Mouse (Mus musculus): ENCODE results near the gene Zfp13.
"Not testable (repeated sequence)": the region's sequence is repeated elsewhere in the genome, so short reads cannot be mapped to it uniquely, and the experiment has no call there.

The Zfp13 gene

DNA sequence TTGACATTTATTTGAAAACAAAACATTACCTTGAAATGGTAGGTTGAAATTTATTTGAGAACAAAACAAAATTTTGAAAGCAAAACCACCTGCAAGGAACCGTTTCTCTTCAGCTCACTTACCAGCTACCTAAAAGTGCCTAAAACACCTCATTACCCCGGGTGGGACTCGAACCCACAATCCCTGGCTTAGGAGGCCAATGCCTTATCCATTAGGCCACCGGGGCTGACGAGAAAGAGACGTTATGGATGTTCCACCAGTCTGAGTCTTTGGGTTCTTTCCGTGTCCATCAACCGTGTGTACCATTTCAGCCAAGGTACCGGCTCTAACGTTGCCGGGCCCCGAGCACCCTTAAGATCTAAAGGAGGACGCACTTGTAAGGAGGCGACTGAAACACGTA lies 50.7 kb downstream of the Zfp13 start:
- DNase-seq, result peak; percentile 92

DNA sequence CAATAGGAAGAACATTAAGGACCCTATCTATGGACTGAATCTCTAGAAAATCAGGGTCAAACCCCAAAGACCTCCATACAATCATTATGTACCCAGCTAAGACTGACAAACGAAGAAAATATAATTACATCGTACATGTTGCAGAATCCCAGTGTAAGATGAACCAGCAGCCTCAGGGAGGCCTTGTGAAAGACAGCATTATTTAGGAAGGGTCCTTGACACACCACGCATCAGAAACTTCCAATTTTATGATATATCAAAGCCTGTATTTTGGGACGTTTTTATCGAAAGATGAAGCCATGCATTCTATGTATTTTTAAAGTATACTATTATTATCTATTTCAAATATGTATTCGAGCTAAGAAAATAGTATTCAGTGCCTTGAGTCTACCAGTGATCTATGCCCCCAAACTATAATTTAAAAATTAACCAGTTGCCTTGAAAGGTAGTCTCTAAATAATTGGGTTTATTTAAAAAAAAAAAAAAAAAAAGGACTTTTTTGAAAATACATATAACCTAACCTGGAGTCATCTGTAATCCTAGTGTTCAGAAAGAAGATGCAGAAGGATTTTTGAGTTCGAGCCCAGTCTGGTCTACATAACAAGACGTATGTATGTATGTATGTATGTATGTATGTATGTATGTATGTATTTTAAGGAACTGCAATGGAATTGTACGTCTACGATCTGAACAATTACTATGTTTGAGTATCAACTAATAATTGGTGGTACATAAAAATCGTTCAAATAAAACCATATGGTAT lies 51.4 kb downstream of the Zfp13 start:
- DNase-seq, result peak; percentile 51

DNA sequence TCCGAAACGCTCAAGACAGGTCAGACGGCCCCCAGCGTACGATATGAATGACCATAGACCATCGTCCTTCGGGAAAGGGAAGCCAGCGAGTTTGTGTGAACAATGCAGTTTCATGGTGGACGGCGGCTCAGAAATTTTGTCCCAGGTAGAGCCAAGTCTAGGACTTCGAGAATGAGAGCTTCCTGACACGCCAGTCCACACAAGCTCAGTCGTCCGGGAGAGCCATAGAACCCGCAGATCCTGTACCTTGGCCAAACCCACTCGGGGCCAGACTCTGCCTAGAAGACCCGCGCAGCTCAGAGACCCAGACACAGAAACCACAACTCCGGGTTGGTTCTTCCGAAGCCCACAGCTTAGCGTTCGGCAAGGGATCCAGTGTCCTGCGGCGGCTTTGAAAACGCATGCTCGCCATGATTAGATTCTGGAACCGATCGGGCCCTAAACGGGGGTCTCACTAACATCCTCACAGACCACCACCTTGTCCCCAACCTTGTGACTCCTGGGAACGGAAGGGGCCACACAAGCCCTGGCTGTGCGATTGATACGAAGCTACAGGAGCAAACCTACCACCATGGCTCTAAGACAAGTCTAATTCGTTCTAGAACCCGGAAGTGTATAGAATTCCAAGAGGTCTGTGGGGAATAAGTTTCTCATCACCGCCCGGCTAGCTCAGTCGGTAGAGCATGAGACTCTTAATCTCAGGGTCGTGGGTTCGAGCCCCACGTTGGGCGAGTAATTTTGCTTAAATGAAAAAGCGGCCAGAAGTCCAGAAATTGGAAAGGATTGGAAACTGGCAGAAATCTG lies 52.4 kb downstream of the Zfp13 start:
- DNase-seq, result peak; percentile 90

DNA sequence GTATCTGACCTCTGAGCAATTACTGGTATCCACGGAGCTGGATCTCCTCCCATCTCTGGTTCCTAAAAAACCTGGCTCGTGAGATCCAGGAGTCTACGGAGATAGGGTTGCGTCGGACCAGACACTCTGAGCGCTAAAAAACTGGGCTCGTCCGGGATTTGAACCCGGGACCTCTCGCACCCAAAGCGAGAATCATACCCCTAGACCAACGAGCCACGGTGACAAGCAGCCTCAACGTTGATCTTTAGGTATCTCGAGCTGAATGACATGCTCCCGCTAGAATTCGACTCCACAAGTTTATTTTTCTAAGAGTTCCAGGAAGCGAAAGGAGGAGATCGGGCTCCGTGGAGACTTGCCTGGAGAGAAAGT lies 53.0 kb downstream of the Zfp13 start:
- peak; percentile 87 for DNase-seq

DNA sequence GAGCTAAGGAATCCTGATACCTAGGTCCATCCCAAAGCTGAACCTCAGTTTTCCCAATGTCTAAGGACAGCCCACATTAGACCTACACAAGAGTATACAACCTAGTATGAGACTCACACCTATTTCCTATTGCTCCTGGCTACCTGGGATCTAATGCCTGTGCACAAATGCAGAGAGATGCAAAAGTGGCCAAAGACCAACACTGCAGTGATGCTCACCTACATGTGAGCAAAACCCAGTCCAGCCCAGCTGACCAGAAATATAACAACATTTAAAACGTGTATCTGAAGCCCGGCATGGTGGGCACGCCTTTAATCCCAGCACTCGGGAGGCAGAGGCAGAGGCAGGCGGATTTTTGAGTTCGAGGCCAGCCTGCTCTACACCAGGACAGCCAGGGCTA lies 53.4 kb downstream of the Zfp13 start:
- DNase-seq, result peak; percentile 51

DNA sequence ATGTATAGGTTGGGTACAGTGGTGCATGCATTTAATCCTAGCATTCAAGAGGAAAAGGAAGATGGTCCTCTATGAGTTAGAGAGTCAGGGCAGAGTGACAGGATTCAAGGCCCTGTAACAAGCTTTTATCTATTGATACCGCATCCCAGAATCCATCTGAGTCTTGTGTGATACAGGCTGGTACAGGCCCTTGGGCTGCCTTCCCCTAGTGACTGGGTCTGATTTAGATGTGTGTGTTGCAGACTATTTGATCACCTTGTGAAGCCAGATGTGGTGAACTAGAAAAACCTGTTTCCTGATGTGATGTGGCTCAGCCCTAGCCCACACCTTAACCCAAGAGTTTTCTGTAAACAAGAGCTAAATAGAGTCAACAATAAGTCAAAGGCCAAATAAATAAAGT lies 54.5 kb downstream of the Zfp13 start:
- DNase-seq, result peak; percentile 25

DNA sequence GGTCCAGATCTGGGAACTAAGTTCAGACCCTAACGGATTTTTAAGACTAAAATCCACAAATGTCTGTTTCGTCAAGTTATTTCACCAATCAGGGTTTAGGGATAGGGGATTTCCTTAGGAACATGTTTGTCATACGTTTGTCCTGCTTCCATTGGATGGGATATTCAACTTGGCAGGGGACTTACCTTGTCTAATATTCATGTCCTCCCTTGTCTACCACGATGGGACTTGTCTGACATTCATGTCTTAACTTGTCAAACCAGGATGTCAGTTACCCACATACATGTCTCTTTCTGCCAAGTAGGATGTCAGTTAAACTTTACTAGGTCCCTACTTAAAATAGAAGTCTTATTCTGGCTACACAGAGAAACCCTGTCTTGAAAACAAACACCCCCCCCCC lies 55.3 kb downstream of the Zfp13 start:
- peak; percentile 21 for DNase-seq

DNA sequence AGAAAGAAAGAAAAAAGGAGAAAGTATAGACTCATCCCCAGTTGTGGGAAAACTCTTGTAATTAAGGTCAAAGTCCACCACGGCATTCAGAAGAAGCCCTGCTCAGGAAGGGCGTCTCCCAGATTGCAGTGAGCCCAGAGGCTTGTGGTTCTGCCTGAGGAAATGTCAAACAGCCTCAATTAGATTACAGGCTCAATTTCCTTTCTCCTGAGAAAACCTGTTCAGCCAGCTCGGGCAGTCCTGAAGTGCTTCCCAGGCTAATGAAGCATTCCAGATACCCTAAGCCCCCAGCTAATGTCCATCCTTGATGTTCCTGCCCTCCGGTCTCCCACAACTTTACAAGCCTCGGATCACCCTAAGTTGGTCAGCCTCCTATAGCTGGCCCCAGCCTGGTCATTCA lies 56.0 kb downstream of the Zfp13 start:
- DNase-seq, result no peak

DNA sequence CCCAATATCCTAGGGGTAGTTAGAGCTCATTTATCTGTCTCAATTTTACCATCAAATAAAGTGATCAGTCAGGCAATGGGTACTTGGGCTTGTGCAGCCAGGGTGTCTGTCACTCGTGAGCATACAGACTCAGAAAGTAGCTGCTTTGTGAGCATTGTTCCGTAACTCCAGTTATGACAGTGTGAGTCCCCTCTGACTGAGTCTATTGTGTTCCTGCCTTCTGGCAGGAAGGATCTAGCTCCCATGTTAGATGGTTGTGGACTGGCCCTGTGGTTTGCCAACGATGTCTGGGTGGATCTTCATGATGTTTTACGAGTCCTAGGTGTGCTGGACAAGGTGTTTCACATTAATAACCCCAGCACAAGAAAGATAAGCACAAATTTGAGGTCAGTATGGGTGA lies 56.5 kb downstream of the Zfp13 start:
- peak; percentile 9 for DNase-seq

DNA sequence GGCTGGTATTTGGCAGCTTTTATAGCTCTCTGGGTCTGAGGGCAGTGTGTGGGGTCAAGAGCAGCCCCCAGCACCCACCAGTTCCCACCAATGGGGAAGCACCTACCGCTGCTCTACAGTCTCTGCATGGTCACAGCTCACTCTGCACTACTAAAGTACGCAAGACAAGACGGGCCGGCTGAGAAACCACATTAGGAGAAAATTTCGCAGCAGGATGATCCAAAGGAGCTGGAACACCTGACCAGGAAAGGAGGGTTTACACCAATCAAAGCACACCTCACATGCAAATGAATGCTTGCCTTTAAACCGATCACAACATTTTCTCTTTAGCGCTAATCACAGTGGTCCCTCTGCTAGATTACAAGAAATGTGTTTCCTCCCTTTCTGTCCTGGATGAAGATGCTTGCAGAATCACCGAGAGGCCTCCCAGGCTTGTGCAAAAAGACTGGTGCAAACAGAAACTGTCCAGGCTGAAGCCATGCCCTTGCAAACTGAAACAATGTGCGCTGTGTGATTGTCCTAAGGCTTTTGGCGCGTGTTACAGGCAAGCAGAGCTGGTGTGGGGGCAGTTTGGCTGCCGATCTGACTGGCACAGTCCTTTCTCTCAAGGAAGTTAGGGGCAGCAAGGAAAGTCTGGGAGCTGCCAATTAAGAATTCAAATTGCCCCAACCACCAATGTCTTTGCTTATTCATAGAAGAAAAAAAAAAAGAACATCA lies 57.1 kb downstream of the Zfp13 start:
- peak; percentile 10 for DNase-seq

DNA sequence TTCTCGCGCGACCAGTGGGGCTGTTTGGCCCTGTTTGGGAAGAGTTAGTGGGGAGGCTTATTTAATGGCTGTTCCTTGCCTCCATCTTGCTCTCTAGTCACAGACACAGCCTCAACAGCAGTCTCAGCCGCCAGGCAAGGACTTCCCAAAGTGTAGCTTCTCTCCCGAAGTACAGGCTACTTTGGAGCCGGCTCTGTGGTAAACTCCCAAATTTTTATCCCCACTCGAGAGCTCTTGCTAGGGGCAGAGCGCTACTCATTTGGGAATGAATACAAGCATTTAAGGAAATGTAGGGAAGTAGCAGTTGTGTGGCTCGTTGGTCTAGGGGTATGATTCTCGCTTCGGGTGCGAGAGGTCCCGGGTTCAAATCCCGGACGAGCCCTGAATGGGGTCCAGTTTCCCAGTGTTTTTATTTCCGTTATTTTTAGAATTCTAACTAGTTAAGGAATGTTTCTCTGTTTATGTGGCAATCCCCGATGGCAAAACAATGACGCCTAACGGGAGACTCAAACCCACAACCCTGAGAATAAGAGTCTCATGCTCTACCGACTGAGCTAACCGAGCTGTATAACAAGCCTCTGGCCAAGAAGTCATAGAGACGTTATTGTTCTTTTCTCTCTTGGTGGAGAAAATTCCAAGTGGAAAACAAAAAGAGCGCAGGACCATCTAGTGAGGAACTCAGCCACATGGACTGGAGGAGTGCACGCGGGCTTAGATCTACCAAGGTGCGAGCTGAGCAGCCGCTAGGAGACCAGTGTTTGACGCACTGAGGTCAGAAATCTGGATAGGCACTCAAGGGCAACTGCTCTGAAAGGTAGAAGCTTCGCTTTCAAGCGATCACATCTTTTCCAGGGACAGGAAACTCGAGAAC lies 58.4 kb downstream of the Zfp13 start:
- DNase-seq, result no peak

DNA sequence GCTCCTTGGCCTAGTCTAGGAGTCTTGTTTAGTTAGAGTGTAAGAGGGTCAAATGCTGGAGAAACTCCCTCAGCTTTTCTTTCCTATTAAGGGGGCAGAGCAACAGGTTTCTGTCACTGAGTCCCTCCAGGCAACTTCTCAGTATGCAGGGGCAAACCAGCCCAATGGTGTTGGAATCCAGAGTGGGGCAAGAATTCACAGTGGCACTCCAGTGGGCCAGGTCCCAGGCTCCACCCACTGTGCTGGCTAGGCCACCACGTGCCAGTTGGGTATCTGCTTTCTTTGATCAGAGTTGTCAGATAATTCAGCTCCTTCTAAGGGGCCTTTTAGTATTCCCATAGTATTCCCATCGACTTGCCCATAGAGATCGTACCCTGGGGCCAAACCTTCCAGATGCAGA lies 59.2 kb downstream of the Zfp13 start:
- DNase-seq, result no peak

DNA sequence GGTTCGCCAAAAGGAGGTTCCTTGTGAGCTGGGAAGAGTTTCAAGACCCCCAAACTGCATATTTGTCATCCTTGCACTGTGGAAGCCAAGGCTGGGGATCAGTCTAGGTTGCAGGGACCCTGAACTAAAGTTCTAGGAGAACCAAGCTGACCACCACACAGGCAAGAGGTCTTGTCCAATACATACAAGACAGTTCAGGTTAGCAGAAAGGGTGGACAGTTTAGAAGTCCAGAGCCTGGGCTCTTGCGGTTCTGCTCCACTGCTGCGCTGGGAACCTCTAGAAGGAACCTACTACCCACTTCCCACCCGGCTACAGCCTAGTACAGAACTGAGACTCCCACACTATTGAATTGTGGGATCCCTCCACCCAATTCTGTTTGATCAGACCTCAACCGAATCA lies 59.7 kb downstream of the Zfp13 start:
- no peak for DNase-seq

DNA sequence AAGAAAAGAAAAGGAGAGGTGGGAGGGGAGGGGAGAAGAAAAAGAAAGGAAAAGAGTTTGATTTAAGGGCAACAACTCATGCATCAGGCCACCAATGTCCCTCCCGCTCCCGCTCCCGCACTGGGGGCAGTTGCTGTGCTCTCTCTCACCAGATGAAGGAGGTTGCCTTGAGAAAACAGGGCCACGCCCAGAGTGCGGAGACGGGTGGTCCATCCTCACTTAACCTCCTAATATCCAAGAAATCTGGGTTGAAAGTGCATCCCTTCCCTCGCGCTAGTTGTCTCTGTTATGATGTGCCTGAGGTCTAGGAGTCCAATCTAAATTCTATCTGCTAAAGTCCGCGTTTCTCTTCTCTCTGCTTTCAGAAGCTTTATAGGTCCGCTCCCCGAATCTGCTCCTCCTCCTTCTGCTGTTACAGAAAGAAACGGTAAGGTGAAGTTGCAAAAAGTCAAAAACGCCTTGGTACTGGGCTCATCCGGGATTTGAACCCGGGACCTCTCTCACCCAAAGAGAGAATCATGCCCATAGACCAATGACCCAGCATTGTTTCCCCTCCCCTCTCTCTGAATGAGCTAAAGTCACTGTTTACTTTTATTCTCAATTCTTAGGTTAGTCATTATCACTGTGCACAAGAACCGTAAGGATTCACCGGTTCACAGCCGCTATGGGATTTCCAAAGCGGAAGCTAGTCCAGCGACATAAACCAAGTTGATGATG lies 60.8 kb downstream of the Zfp13 start:
- DNase-seq, result no peak

DNA sequence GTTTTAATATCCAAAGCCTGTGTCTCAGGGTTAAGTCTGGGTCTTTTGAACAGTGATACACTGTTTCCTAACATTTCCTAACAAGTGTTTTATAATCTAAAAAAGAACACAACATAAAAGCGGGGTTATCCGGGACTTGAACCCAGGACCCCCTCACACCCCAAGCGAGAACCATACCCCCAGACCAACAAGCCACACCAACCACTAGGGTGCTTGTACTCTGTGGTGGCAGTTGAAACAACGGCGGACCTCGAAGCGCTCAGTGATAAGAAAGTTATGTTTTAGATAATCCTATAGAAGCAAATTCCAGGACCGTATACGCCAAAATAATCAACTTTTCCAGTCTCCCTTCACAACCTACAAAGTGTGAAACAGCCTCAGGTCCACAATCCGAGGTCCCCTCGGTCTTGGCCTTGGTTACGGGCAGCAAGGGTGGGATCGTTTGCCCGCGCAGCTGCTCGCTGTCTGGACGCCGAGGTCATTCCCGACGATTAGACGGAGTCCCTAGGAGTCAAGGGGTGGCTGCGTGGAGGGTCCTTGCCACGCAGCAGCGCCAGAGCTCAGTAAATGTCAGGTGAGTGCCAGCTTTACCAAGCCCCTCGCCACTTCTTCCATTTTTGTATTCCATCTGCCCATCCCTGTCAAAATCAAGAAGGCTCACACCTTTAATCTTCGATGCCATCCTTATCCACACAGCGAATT lies 61.6 kb downstream of the Zfp13 start:
- DNase-seq, result no peak

DNA sequence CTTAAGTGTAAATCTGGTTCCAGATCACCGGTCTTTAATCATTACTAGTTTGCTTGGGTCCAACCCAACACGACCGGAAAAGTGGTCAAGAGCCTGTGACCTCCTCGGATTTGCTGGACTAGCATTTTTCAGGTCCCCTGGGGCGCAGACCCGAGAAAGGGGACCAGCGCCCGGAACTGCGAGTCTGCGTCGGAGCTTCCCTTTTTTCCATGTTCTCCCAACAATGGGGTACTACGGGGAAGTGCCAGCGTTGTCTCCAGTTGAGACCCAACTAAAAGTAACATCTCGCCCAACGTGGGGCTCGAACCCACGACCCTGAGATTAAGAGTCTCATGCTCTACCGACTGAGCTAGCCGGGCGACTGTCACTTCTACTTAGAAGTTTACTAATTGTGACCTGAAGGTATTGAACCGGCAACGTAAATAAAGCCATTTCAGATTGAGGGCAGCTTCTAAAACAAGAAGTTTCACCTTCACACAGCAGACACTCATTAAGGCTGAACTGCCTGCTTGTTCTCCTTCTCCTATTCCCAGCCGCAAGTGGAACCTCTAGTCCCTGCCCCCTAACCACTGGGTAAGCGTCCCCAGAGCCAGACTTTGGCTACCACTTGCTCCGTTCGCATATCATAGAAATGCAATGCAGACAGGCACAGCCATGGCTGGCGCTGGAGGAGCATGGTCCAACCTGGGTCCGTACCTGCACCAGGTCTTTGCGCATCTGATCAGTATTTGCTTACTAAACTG lies 64.1 kb downstream of the Zfp13 start:
- not testable (repeated sequence) for DNase-seq

DNA sequence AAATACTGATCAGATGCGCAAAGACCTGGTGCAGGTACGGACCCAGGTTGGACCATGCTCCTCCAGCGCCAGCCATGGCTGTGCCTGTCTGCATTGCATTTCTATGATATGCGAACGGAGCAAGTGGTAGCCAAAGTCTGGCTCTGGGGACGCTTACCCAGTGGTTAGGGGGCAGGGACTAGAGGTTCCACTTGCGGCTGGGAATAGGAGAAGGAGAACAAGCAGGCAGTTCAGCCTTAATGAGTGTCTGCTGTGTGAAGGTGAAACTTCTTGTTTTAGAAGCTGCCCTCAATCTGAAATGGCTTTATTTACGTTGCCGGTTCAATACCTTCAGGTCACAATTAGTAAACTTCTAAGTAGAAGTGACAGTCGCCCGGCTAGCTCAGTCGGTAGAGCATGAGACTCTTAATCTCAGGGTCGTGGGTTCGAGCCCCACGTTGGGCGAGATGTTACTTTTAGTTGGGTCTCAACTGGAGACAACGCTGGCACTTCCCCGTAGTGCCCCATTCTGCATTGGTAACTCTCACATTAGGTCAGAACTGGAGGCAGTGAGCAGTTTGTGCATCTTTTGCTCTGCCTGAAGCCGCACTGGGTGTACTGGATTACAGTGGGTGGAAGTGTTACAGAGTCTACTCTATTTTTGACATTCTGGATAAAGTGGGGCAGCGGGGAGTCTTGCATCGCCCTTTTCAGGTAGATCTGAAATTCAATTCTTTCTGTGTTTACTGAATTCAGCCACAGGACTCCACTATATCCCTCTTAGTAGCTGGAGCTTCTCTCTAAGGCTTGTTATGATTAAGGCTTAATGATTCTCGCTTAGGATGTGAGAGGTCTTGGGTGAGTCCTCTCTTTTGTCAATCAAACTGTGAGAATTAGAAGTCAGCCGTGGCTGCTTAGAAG lies 65.4 kb downstream of the Zfp13 start:
- not testable (repeated sequence) for DNase-seq

DNA sequence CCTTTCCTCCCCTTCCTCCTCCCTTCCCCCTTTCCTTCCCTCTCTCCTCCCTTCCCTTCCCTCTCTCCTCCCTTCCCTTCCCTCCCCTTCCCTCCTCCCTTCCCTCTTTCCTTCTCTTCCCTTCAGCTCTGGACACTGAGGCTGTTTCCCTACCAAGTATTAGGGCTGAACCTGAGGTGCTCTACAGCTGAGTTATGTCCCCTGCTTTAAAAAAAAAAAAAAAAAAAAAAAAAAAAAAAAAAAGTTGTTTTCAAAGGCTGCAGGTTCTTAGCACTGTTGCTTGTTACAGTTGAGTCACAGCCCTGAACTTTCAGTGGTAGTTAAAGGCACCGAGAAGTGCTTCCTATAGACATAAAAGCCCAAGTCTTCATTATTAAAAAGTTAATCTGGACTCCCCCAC lies 67.9 kb downstream of the Zfp13 start:
- DNase-seq, result not testable (repeated sequence)

Data from cerebellum, adult 9-10 months (tissue).